Mouse (Mus musculus): Measurements from ENCODE around the gene Fam189a2. TPM values are rescaled to one million over a fixed set of nuclear protein-coding genes. Genes with fewer than 3 reads are reported as not detected.

Fam189a2 gene
- polyA plus RNA-seq, 1 experiment from 2014 or later: 1.9 TPM

- WGBS: 83% methylated on average over 5 of the region's 5 CpGs
- no peak for ATAC-seq (ENCODE audit: low read depth)
- Histone ChIP-seq H3K36me3 (ENCODE audit: control insufficient read depth, insufficient read depth, low read length) (no peaks in the 10 kb centered on the region; the same call in 1 of the 2 replicates), H3K4me2 (ENCODE audit: low read depth, low read length) (no peak overlapping the region), H3K4me3 (ENCODE audit: low read depth, low read length) (no peak overlapping the region), H3K9me3 (ENCODE audit: control insufficient read depth, low read length) (peaks cover 9% of the 10 kb centered on the region), H3K27ac (replicated peaks; ENCODE audit: low read depth, low read length) (no peak overlapping the region), H3K4me1 (ENCODE audit: control insufficient read depth, insufficient read depth, low read length) (no peaks in the 10 kb centered on the region), H3K27me3 (replicated peaks; ENCODE audit: control insufficient read depth, insufficient read depth, low read length) (no peaks in the 10 kb centered on the region), H3K9ac (ENCODE audit: low read depth, low read length) (no peak overlapping the region)
- no peak for DNase-seq (ENCODE audit: low spot score)
Observed at GRCm38 (mm10) chr19:23930826-23931225, 100.0 kb downstream of the Fam189a2 start.

GRCm38 (mm10) chr19:23925541-23925940 lies 105.3 kb downstream of the Fam189a2 start:
- Histone ChIP-seq H3K9me3 (ENCODE audit: control insufficient read depth, low read length) (no peaks in the 10 kb centered on the region), H3K4me2 (ENCODE audit: low read depth, low read length) (no peak overlapping the region), H3K36me3 (ENCODE audit: control insufficient read depth, insufficient read depth, low read length) (no peaks in the 10 kb centered on the region), H3K4me3 (ENCODE audit: low read depth, low read length) (no peak overlapping the region), H3K9ac (ENCODE audit: low read depth, low read length) (no peak overlapping the region), H3K27ac (replicated peaks; ENCODE audit: low read depth, low read length) (no peak overlapping the region), H3K4me1 (ENCODE audit: control insufficient read depth, insufficient read depth, low read length) (no peaks in the 10 kb centered on the region), H3K27me3 (replicated peaks; ENCODE audit: control insufficient read depth, insufficient read depth, low read length) (no peaks in the 10 kb centered on the region)
- WGBS: 97% methylated on average over 5 of the region's 5 CpGs
- no peak for ATAC-seq (ENCODE audit: low read depth)
- no peak for DNase-seq (ENCODE audit: low spot score)

- Histone ChIP-seq H3K9ac (ENCODE audit: low read depth, low read length) (no peak overlapping the region), H3K9me3 (ENCODE audit: control insufficient read depth, low read length) (no peaks in the 10 kb centered on the region), H3K4me2 (ENCODE audit: low read depth, low read length) (no peak overlapping the region), H3K4me1 (ENCODE audit: control insufficient read depth, insufficient read depth, low read length) (no peaks in the 10 kb centered on the region; the same call in 1 of the 2 replicates), H3K27ac (replicated peaks; ENCODE audit: low read depth, low read length) (no peak overlapping the region), H3K27me3 (replicated peaks; ENCODE audit: control insufficient read depth, insufficient read depth, low read length) (no peaks in the 10 kb centered on the region), H3K36me3 (ENCODE audit: control insufficient read depth, insufficient read depth, low read length) (no peaks in the 10 kb centered on the region), H3K4me3 (ENCODE audit: low read depth, low read length) (no peak overlapping the region)
- ATAC-seq (ENCODE audit: low read depth): no peak
- WGBS: 86% methylated on average over 9 of the region's 9 CpGs
- DNase-seq (ENCODE audit: low spot score): no peak
Observed at GRCm38 (mm10) chr19:23924791-23925190, 106.0 kb downstream of the Fam189a2 start.

DNA sequence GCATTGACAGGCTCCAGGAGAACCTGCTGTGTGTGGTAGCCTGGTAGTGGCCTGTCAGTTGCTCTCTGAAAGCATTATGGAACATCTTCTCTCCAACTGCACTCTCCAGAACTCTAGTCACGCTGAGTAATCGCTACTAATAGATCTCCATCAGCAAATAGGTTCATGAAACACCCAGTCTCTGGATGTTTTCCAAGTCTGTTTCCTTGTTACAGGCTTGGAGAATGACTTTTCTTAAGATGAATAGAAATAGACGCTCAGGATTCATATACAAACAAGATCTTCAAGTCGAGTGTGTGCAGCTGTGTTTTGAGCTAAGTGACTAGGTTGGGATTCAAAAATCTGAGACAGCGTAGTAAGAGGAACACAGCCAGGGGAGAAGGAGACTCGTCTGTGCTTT lies 106.8 kb downstream of the Fam189a2 start:
- no peaks in the 10 kb centered on the region for H3K9me3 ChIP-seq (ENCODE audit: control insufficient read depth, low read length)
- H3K4me2 ChIP-seq (ENCODE audit: low read depth, low read length): no peak overlapping the region
- H3K4me1 ChIP-seq (ENCODE audit: control insufficient read depth, insufficient read depth, low read length): no peaks in the 10 kb centered on the region; the same call in 1 of the 2 replicates
- ATAC-seq (ENCODE audit: low read depth): no peak
- H3K4me3 ChIP-seq (ENCODE audit: low read depth, low read length): no peak overlapping the region
- H3K9ac ChIP-seq (ENCODE audit: low read depth, low read length): no peak overlapping the region
- no peaks in the 10 kb centered on the region for H3K27me3 ChIP-seq (replicated peaks; ENCODE audit: control insufficient read depth, insufficient read depth, low read length)
- DNase-seq (ENCODE audit: low spot score): no peak
- no peak overlapping the region for H3K27ac ChIP-seq (replicated peaks; ENCODE audit: low read depth, low read length)
- H3K36me3 ChIP-seq (ENCODE audit: control insufficient read depth, insufficient read depth, low read length): no peaks in the 10 kb centered on the region
- 73% methylated on average over 6 of the region's 6 CpGs for WGBS

Other genes with a start within 250 kb of the Fam189a2 start
- gene Tjp2, start 194.0 kb upstream of the Fam189a2 start, polyA plus RNA-seq (2014; fragmentation: Nextera tagmentation; extraction: Ambion mirVana): 14.7 and 16.1 TPM in 2 replicates
- gene Fxn, start 249.6 kb upstream of the Fam189a2 start, polyA plus RNA-seq (2014; fragmentation: Nextera tagmentation; extraction: Ambion mirVana): 38.6 and 39.4 TPM in 2 replicates

Data from embryonic facial prominence, embryonic 14.5 days (tissue).